Comparison of ENCODE assay signal across 8 mouse cellular contexts in genomic region chr2:180701767-180702621, GRCm38 (mm10). TPM values are rescaled to one million over a fixed set of nuclear protein-coding genes. Genes with fewer than 3 reads are reported as not detected.
A peak's percentile ranks its signal among the peaks of the same experiment; 100 is the strongest.
DNase-seq lines count a peak whose midpoint lies in the region; ATAC-seq and TF ChIP-seq lines count a peak whose summit lies in the region.

No protein-coding gene starts in this region.

- TF ChIP-seq POLR2A in cerebellum, adult 2 months (IDR thresholded peaks at IDR 0.05; ENCODE audit: borderline replicate concordance, insufficient read depth, low read length): peak; percentile 69; the same call in 1 of the 2 replicates

- peak overlapping the region; percentile 98 for H3K9ac ChIP-seq in forebrain, postnatal 0 days
- peak overlapping the region; percentile 99 for H3K9ac ChIP-seq in lung, embryonic 14.5 days

- peak overlapping the region; percentile 88 for H3K27ac ChIP-seq in cerebellum, adult 2 months (ENCODE audit: insufficient read depth, low read length)
- H3K27ac ChIP-seq in forebrain, postnatal 0 days (ENCODE audit: low read depth, low read length): peak overlapping the region; percentile 99
- peak overlapping the region; percentile 96 for H3K27ac ChIP-seq in lung, embryonic 14.5 days (ENCODE audit: low read depth)

- peak; percentile 64 for ATAC-seq in G1E (ENCODE audit: extremely low read depth, insufficient number of reproducible peaks, low FRiP score, poor library complexity, severe bottlenecking)
- peak; percentile 98 for ATAC-seq in forebrain, postnatal 0 days
- ATAC-seq in lung, embryonic 14.5 days (ENCODE audit: insufficient read depth): peak; percentile 96
- ATAC-seq in neutrophil, adult 5-6 weeks (ENCODE audit: extremely low read depth, insufficient number of reproducible peaks, low FRiP score, poor library complexity, severe bottlenecking): peak; percentile 82

- peaks cover 75% of the 10 kb centered on the region for H3K4me1 ChIP-seq in G1E (ENCODE audit: insufficient read depth, low read depth, low read length)
- H3K4me1 ChIP-seq in cerebellum, adult 2 months (ENCODE audit: control insufficient read depth, insufficient read depth, low read length): peaks cover 4% of the 10 kb centered on the region; the same call in 1 of the 2 replicates
- H3K4me1 ChIP-seq in forebrain, postnatal 0 days (ENCODE audit: insufficient read depth): peaks cover 22% of the 10 kb centered on the region
- H3K4me1 ChIP-seq in lung, embryonic 14.5 days (ENCODE audit: insufficient read depth): peaks cover 15% of the 10 kb centered on the region

- H3K27me3 ChIP-seq in G1E (ENCODE audit: insufficient read depth, low read length): no peaks in the 10 kb centered on the region
- H3K27me3 ChIP-seq in cerebellum, adult 2 months (ENCODE audit: control insufficient read depth, insufficient read depth, low read length): no peaks in the 10 kb centered on the region
- no peaks in the 10 kb centered on the region for H3K27me3 ChIP-seq in forebrain, postnatal 0 days (ENCODE audit: insufficient read depth, low read length)
- no peaks in the 10 kb centered on the region for H3K27me3 ChIP-seq in lung, embryonic 14.5 days (ENCODE audit: insufficient read depth, low read length)

- H3K4me3 ChIP-seq in G1E (ENCODE audit: low read depth, low read length): peak overlapping the region; percentile 85
- peak overlapping the region; percentile 93 for H3K4me3 ChIP-seq in cerebellum, adult 2 months (replicated peaks; ENCODE audit: insufficient read depth, low read depth, low read length)
- peak overlapping the region; percentile 72 for H3K4me3 ChIP-seq in forebrain, postnatal 0 days (ENCODE audit: low read depth, low read length)
- H3K4me3 ChIP-seq in lung, embryonic 14.5 days (ENCODE audit: low read depth, low read length): peak overlapping the region; percentile 95

- H3K36me3 ChIP-seq in G1E (replicated peaks): peaks cover 66% of the 10 kb centered on the region
- no peaks in the 10 kb centered on the region for H3K36me3 ChIP-seq in forebrain, postnatal 0 days (ENCODE audit: insufficient read depth)
- peaks cover 12% of the 10 kb centered on the region; the same call in 1 of the 2 replicates for H3K36me3 ChIP-seq in lung, embryonic 14.5 days (ENCODE audit: insufficient read depth)

- peak; percentile 94 for DNase-seq in G1E (ENCODE audit: low spot score)
- DNase-seq in cerebellum, adult 2 months: peak; percentile 94 to 95
- DNase-seq in forebrain, postnatal 0 days: peak; percentile 96
- DNase-seq in heart, postnatal 4 days: peak; percentile 93
- DNase-seq in layer of hippocampus, adult 8-10 months (ENCODE audit: low spot score in 2 of 2): peak; percentile 86 to 88
- peak; percentile 96 for DNase-seq in lung, embryonic 14.5 days
- peak; percentile 94 for DNase-seq in testis, postnatal 14 days (ENCODE audit: low spot score)

- TF ChIP-seq CTCF in G1E (IDR thresholded peaks at IDR 0.05; ENCODE audit: low read depth, low read length): no peak
- no peak for TF ChIP-seq CTCF in cerebellum, adult 2 months (IDR thresholded peaks at IDR 0.05; ENCODE audit: borderline replicate concordance, insufficient read depth, low read depth, low read length)
- peak; percentile 32; the same call in 1 of the 2 replicates for TF ChIP-seq CTCF in forebrain, postnatal 0 days (IDR thresholded peaks at IDR 0.05; ENCODE audit: low read depth)
- TF ChIP-seq CTCF in lung, embryonic 14.5 days (IDR thresholded peaks at IDR 0.05; ENCODE audit: low read depth): peak; percentile 31

- under 1% methylated on average over 66 of the region's 66 CpGs for WGBS in cerebellum, adult 2 months
- 3% methylated on average over 64 of the region's 66 CpGs for WGBS in forebrain, postnatal 0 days
- WGBS in lung, embryonic 14.5 days: under 1% methylated on average over 66 of the region's 66 CpGs

- H3K4me2 ChIP-seq in forebrain, postnatal 0 days (ENCODE audit: low read depth): peak overlapping the region; percentile 84
- H3K4me2 ChIP-seq in lung, embryonic 14.5 days: peak overlapping the region; percentile 74

- H3K9me3 ChIP-seq in G1E (replicated peaks): no peaks in the 10 kb centered on the region
- H3K9me3 ChIP-seq in forebrain, postnatal 0 days (ENCODE audit: low read length): no peaks in the 10 kb centered on the region
- H3K9me3 ChIP-seq in lung, embryonic 14.5 days (ENCODE audit: low read depth, low read length): no peaks in the 10 kb centered on the region

RNA-seq across cellular contexts. Expression of gene Dido1, which starts 7.8 kb away (rescaled TPM):
- total RNA-seq in G1E (2014; fragmentation: Nextera tagmentation): 57.3 and 66.5 TPM in 2 replicates
- total RNA-seq in G1E (2017): 53.6 and 62.3 TPM in 2 replicates
- 19.4 and 21.4 TPM in 2 replicates for polyA plus RNA-seq in G1E (2012)
- polyA plus RNA-seq in cerebellum, adult 2 months (2012; rRNA removed): 36.2 and 37.9 TPM in 2 replicates
- 41.2 and 50.2 TPM in 2 replicates for total RNA-seq in forebrain, postnatal 0 days (2014; rRNA removed)
- 12.2 and 17.6 TPM in 2 replicates for polyA plus RNA-seq in forebrain, postnatal 0 days (2015; fragmentation: Nextera tagmentation; extraction: Ambion mirVana)
- 10 to 100 TPM; 40.5 to 44.0 TPM for total RNA-seq in heart, postnatal 4 days (2021)
- total RNA-seq in layer of hippocampus, adult 8-10 months (2022): 10 to 100 TPM; 55.2 to 63.2 (median 60.2) TPM
- polyA plus RNA-seq in lung, embryonic 14.5 days (2014; fragmentation: Nextera tagmentation; extraction: Ambion mirVana): 34.1 and 36.0 TPM in 2 replicates
- total RNA-seq in neutrophil, adult 5-6 weeks (2017): 102 and 114 TPM in 2 replicates

RNA-seq across cellular contexts. Expression of gene Gid8, which starts 7.9 kb away (rescaled TPM):
- total RNA-seq in G1E (2014; fragmentation: Nextera tagmentation): 68.9 and 79.7 TPM in 2 replicates
- 70.2 and 78.3 TPM in 2 replicates for total RNA-seq in G1E (2017)
- polyA plus RNA-seq in G1E (2012): 29.3 and 35.5 TPM in 2 replicates
- polyA plus RNA-seq in cerebellum, adult 2 months (2012; rRNA removed): 61.6 and 65.4 TPM in 2 replicates
- 49.8 and 69.9 TPM in 2 replicates for total RNA-seq in forebrain, postnatal 0 days (2014; rRNA removed)
- 43.6 and 50.6 TPM in 2 replicates for polyA plus RNA-seq in forebrain, postnatal 0 days (2015; fragmentation: Nextera tagmentation; extraction: Ambion mirVana)
- 10 to 100 TPM; 68.5 to 69.9 TPM for total RNA-seq in heart, postnatal 4 days (2021)
- total RNA-seq in layer of hippocampus, adult 8-10 months (2022): 10 to 100 TPM; 57.7 to 66.1 (median 60.0) TPM
- 58.6 and 59.1 TPM in 2 replicates for polyA plus RNA-seq in lung, embryonic 14.5 days (2014; fragmentation: Nextera tagmentation; extraction: Ambion mirVana)
- 66.9 and 77.9 TPM in 2 replicates for total RNA-seq in neutrophil, adult 5-6 weeks (2017)

RNA-seq across cellular contexts. Expression of gene Slc17a9, which starts 23.1 kb away (rescaled TPM):
- total RNA-seq in G1E (2014; fragmentation: Nextera tagmentation) (1.2 and 2.0 TPM in 2 replicates), G1E (2017) (0.06 TPM in 1 of 2 replicates, not detected in the other)
- polyA plus RNA-seq in G1E (2012): 0.26 and 0.36 TPM in 2 replicates
- polyA plus RNA-seq in cerebellum, adult 2 months (2012; rRNA removed): 0.70 and 1.2 TPM in 2 replicates
- 0.10 and 0.38 TPM in 2 replicates for total RNA-seq in forebrain, postnatal 0 days (2014; rRNA removed)
- 0.10 and 0.19 TPM in 2 replicates for polyA plus RNA-seq in forebrain, postnatal 0 days (2015; fragmentation: Nextera tagmentation; extraction: Ambion mirVana)
- total RNA-seq in heart, postnatal 4 days (2021): under 1 TPM; 0.69 to 0.88 TPM
- total RNA-seq in layer of hippocampus, adult 8-10 months (2022): 1 to 10 TPM in 1 of 4 experiments, under 1 TPM in 3; 0.29 to 1.0 (median 0.71) TPM
- polyA plus RNA-seq in lung, embryonic 14.5 days (2014; fragmentation: Nextera tagmentation; extraction: Ambion mirVana): 0.80 and 0.88 TPM in 2 replicates
- total RNA-seq in neutrophil, adult 5-6 weeks (2017): 10.2 and 12.1 TPM in 2 replicates

RNA-seq across cellular contexts. Expression of gene Tcfl5, which starts 59.5 kb away (rescaled TPM):
- total RNA-seq in G1E (2014; fragmentation: Nextera tagmentation): not detected in 2 replicates
- 0.05 TPM in 1 of 2 replicates, not detected in the other for total RNA-seq in G1E (2017)
- not detected in 2 replicates for polyA plus RNA-seq in G1E (2012)
- polyA plus RNA-seq in cerebellum, adult 2 months (2012; rRNA removed): 0.11 and 0.24 TPM in 2 replicates
- 5.3 and 5.9 TPM in 2 replicates for total RNA-seq in forebrain, postnatal 0 days (2014; rRNA removed)
- polyA plus RNA-seq in forebrain, postnatal 0 days (2015; fragmentation: Nextera tagmentation; extraction: Ambion mirVana): 0.88 and 1.2 TPM in 2 replicates
- under 1 TPM; 0.20 to 0.26 TPM for total RNA-seq in heart, postnatal 4 days (2021)
- total RNA-seq in layer of hippocampus, adult 8-10 months (2022): under 1 TPM; 0.20 to 0.45 (median 0.28) TPM
- 0.14 and 0.17 TPM in 2 replicates for polyA plus RNA-seq in lung, embryonic 14.5 days (2014; fragmentation: Nextera tagmentation; extraction: Ambion mirVana)
- total RNA-seq in neutrophil, adult 5-6 weeks (2017): not detected in 2 replicates

Comparison
In these comparisons a context has a peak if more than half of its experiments do, and no peak if none do; other contexts are left out.
1. Peak in every context shown above with its lines: DNase-seq, ATAC-seq, H3K4me3 ChIP-seq and H3K27ac ChIP-seq.
2. CTCF ChIP-seq: peak in forebrain, postnatal 0 days (single experiment) and lung, embryonic 14.5 days (single experiment); none in G1E (single experiment) and cerebellum, adult 2 months (single experiment).